Mouse (Mus musculus): ENCODE results near the gene Mmp9. TPM values are rescaled to one million over a fixed set of nuclear protein-coding genes. Genes with fewer than 3 reads are reported as not detected.

The Mmp9 gene
- polyA plus RNA-seq, 1 experiment = 13.4 TPM

DNA sequence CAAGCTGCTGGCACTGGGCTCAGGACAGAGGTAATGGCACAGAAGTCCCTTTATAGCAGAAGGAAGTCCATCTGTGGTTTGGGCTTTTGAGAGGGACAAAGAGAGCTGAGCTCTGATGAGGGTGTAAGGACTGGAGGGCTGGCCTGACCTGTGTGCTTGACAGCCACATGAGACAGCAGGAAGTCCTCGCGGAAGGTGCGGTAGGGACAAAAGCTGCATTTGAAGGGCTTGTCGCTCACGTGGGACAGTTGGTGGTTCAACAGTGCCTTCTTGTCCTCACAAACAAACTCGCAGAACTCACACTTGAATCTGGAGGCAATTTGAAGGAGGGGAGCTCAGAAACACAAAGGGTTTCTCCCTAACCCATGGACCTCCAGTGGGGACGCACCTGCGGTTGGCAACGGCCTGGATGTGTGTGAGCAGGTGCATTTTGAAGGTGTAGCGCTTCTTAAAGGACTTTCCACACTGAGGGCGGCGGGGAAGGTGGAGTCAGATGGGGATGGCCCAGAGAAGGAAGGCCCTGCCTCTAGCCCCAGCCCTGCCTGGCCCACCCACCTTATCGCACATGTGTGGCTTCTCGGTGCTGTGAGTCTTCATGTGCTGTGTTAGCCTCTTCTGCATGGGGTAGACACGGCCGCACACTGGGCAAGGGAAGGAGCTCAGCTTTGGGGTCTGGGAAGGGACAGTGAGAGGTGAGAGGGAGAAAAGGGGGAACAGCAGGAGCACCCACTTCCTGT lies 40.7 kb upstream of the Mmp9 start:
- DNase-seq = no peak
- TF ChIP-seq POLR2A (IDR thresholded peaks at IDR 0.05; ENCODE audit: borderline replicate concordance, extremely low read depth, low read depth, low read length) (no peak), CTCF (IDR thresholded peaks at IDR 0.05; ENCODE audit: insufficient read depth, low read length) (no peak)
- 86% methylated on average over 16 of the region's 16 CpGs for WGBS
- Histone ChIP-seq H3K4me3 (replicated peaks; ENCODE audit: extremely low read depth, low read depth, low read length) (no peak overlapping the region), H3K4me1 (ENCODE audit: control insufficient read depth, insufficient read depth, low read length) (no peaks in the 10 kb centered on the region)

GRCm38 (mm10) chr2:164901380-164901779 lies 39.2 kb upstream of the Mmp9 start:
- 90% methylated on average over 13 of the region's 13 CpGs for WGBS
- TF ChIP-seq POLR2A (IDR thresholded peaks at IDR 0.05; ENCODE audit: borderline replicate concordance, extremely low read depth, low read depth, low read length) (no peak), CTCF (IDR thresholded peaks at IDR 0.05; ENCODE audit: insufficient read depth, low read length) (no peak)
- Histone ChIP-seq H3K4me1 (ENCODE audit: control insufficient read depth, insufficient read depth, low read length) (no peaks in the 10 kb centered on the region), H3K4me3 (replicated peaks; ENCODE audit: extremely low read depth, low read depth, low read length) (no peak overlapping the region)
- DNase-seq = no peak

GRCm38 (mm10) chr2:164903496-164903895 lies 37.1 kb upstream of the Mmp9 start:
- no peak overlapping the region for H3K4me3 ChIP-seq (replicated peaks; ENCODE audit: extremely low read depth, low read depth, low read length)
- WGBS = 44% methylated on average over 1 of the region's 1 CpGs
- no peaks in the 10 kb centered on the region for H3K4me1 ChIP-seq (ENCODE audit: control insufficient read depth, insufficient read depth, low read length)
- no peak for DNase-seq
- no peak for TF ChIP-seq POLR2A (IDR thresholded peaks at IDR 0.05; ENCODE audit: borderline replicate concordance, extremely low read depth, low read depth, low read length)
- no peak for TF ChIP-seq CTCF (IDR thresholded peaks at IDR 0.05; ENCODE audit: insufficient read depth, low read length)

DNA sequence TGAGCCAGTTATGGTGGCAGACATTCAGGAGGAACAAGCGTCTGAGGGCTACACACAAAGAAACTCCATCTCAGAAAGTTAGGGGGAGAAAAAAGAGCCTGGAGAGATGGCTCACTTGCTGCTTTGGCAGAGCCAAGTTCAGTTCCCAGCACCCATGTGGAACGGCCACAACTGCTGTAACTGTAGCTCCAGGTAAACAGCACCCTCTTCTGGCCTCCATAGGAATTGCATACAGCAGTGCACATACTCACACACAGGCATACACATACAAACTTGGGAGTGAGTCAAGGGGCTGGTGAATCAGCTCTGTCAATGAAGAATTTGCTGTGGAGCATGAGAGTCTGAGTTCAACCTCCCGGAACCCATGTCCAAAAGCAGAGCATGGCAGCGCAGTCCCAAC lies 34.5 kb upstream of the Mmp9 start:
- 99% methylated on average over 4 of the region's 4 CpGs for WGBS
- Histone ChIP-seq H3K4me1 (ENCODE audit: control insufficient read depth, insufficient read depth, low read length) (peaks cover 4% of the 10 kb centered on the region; the same call in 1 of the 2 replicates), H3K4me3 (replicated peaks; ENCODE audit: extremely low read depth, low read depth, low read length) (no peak overlapping the region)
- DNase-seq = no peak
- TF ChIP-seq CTCF (IDR thresholded peaks at IDR 0.05; ENCODE audit: insufficient read depth, low read length) (0 out of 2 replicates have a peak, but pooled peaks have one; percentile 10), POLR2A (IDR thresholded peaks at IDR 0.05; ENCODE audit: borderline replicate concordance, extremely low read depth, low read depth, low read length) (no peak)

DNA sequence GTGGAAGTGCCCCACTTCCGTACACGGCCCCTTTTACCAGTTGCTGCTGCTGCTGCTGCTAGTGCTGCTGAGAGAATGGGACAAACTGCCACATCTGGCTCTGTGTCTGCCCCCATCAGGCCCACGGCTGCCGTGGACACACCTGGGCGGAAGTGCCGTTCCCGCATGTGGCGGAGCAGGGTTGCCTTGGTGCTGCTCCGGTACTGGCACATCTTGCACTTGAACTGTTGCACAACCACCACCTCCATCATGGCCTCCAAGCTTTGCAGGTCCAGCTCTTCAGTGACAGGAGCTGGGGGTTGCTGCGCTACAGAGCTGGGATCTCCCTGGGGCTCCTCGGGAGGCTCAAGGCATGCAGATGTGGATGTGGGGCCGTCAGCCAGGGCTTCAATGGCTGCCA lies 33.1 kb upstream of the Mmp9 start:
- 97% methylated on average over 12 of the region's 12 CpGs for WGBS
- Histone ChIP-seq H3K4me1 (ENCODE audit: control insufficient read depth, insufficient read depth, low read length) (peaks cover 8% of the 10 kb centered on the region), H3K4me3 (replicated peaks; ENCODE audit: extremely low read depth, low read depth, low read length) (no peak overlapping the region)
- TF ChIP-seq CTCF (IDR thresholded peaks at IDR 0.05; ENCODE audit: insufficient read depth, low read length) (no peak), POLR2A (IDR thresholded peaks at IDR 0.05; ENCODE audit: borderline replicate concordance, extremely low read depth, low read depth, low read length) (no peak)
- no peak for DNase-seq

- WGBS = 96% methylated on average over 5 of the region's 5 CpGs
Observed at GRCm38 (mm10) chr2:164908011-164908410, 32.6 kb upstream of the Mmp9 start.

DNA sequence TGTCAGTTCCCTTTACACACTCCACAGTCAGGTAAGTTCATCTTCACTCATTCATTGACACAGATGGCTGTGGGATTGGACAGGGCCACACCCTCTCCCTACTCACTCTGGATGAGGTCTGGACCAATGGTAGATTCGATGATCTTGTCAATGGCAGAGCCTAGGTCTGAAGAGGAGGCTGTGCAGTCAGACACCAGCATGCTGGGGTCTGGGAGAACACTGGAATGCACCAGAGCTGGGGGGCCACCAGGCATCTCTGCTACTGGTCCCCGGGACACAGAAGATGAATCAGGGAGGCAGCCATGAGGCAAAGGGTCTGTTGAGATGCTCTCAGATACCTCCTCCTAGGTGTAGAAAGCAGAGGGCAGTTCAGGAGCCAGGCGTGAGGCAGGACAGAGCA lies 31.5 kb upstream of the Mmp9 start:
- Histone ChIP-seq H3K4me1 (ENCODE audit: control insufficient read depth, insufficient read depth, low read length) (peaks cover 13% of the 10 kb centered on the region), H3K4me3 (replicated peaks; ENCODE audit: extremely low read depth, low read depth, low read length) (no peak overlapping the region)
- DNase-seq = no peak
- WGBS = 97% methylated on average over 3 of the region's 3 CpGs
- no peak for TF ChIP-seq POLR2A (IDR thresholded peaks at IDR 0.05; ENCODE audit: borderline replicate concordance, extremely low read depth, low read depth, low read length)
- no peak for TF ChIP-seq CTCF (IDR thresholded peaks at IDR 0.05; ENCODE audit: insufficient read depth, low read length)

More at GRCm38 (mm10) chr2:164908011-164908410, 32.6 kb upstream of the Mmp9 start:
- no peak for DNase-seq
- TF ChIP-seq POLR2A (IDR thresholded peaks at IDR 0.05; ENCODE audit: borderline replicate concordance, extremely low read depth, low read depth, low read length) (no peak), CTCF (IDR thresholded peaks at IDR 0.05; ENCODE audit: insufficient read depth, low read length) (no peak)
- Histone ChIP-seq H3K4me1 (ENCODE audit: control insufficient read depth, insufficient read depth, low read length) (peaks cover 8% of the 10 kb centered on the region), H3K4me3 (replicated peaks; ENCODE audit: extremely low read depth, low read depth, low read length) (no peak overlapping the region)

DNA sequence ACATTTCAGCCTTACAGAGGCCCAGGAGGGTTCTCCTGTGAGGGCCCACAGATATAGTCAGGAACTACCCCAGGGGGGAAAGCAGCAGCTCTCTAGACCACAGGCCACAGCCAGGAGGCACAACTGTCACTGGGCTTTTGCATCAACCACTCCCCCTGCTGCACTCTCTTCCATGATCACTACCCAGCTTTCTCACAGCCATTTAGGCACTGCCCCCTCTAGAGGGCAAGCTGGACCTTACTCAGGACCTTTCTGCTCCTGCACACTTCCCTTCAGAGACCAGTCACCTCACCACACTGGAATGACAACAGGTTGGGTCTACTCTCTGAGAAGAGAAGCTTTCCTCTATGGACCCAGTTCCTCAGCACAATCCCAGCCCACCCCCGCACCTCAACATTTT lies 31.0 kb upstream of the Mmp9 start:
- TF ChIP-seq CTCF (IDR thresholded peaks at IDR 0.05; ENCODE audit: insufficient read depth, low read length) = peak; percentile 59; the same call in 1 of the 2 replicates
- TF ChIP-seq POLR2A (IDR thresholded peaks at IDR 0.05; ENCODE audit: borderline replicate concordance, extremely low read depth, low read depth, low read length) = no peak
- peaks cover 13% of the 10 kb centered on the region for H3K4me1 ChIP-seq (ENCODE audit: control insufficient read depth, insufficient read depth, low read length)
- H3K4me3 ChIP-seq (replicated peaks; ENCODE audit: extremely low read depth, low read depth, low read length) = no peak overlapping the region
- 77% methylated on average over 1 of the region's 1 CpGs for whole genome bisulfite sequencing
- DNase-seq = no peak

DNA sequence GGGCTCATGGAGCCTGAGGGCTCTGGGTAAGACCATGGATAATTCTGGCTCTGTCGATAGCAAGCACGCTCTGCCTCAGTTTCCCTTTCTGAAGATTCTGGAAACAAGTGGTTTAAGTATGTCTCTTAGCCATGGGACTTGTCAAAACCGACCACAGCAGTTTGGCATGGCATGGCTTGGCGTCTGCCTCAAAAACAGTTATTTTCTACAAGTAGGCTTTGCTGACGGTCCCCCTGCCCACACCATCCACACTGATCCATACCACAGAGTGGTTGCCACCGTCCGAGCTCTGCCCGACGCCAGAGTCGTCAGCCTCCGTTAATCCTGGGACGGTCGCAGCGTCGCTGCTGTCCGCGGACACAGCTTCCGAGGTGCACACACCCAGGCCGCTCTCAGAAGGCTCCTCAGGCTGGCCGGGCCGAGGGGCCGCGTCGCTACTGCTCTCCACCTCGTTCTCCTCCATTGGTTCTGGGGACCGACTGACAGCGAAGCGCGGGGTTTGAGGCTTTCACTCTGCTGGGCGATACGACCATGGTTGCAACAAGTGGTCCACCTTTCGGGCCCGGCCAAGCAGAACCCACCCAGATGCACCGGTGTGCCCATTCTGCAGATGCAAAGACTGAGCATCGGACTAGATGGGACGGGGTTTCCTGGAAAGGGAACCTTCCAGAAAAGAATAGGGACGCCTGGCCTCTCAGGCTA lies 30.1 kb upstream of the Mmp9 start:
- WGBS = 3% methylated on average over 37 of the region's 37 CpGs
- H3K4me3 ChIP-seq (replicated peaks; ENCODE audit: extremely low read depth, low read depth, low read length) = peak overlapping the region; percentile 74
- no peak for TF ChIP-seq POLR2A (IDR thresholded peaks at IDR 0.05; ENCODE audit: borderline replicate concordance, extremely low read depth, low read depth, low read length)
- no peak for TF ChIP-seq CTCF (IDR thresholded peaks at IDR 0.05; ENCODE audit: insufficient read depth, low read length)
- peaks cover 13% of the 10 kb centered on the region for H3K4me1 ChIP-seq (ENCODE audit: control insufficient read depth, insufficient read depth, low read length)
- DNase-seq = no peak
